7 mouse cellular contexts compared by ENCODE assay signal in genomic region chr13:37452022-37452941, GRCm38 (mm10).
DNase-seq lines count a peak whose midpoint lies in the region; ATAC-seq lines count a peak whose summit lies in the region.

No protein-coding gene starts in this region.

- peak overlapping the region; percentile 34 for H3K4me3 ChIP-seq in brown adipose tissue, adult 24 weeks (ENCODE audit: insufficient read depth, low read depth, low read length)
- H3K4me3 ChIP-seq in hindbrain, embryonic 16.5 days (ENCODE audit: low read length) = peak overlapping the region; percentile 34
- peak overlapping the region; percentile 89 for H3K4me3 ChIP-seq in megakaryocyte, embryonic 14.5 days (replicated peaks)

- intact Hi-C loops in left cerebral cortex, postnatal 25 days (cut with DNase I) = loop anchor here (5.0 kb wide), 3 partner anchors 495 to 585 kb away; partner anchors contain the start of genes Cage1 and Riok1

- no peaks in the 10 kb centered on the region for H3K9me3 ChIP-seq in hindbrain, embryonic 16.5 days (ENCODE audit: control insufficient read depth, low read length)
- H3K9me3 ChIP-seq in megakaryocyte, embryonic 14.5 days = peaks cover 12% of the 10 kb centered on the region

- ATAC-seq in hindbrain, embryonic 16.5 days = peak; percentile 55

- no peaks in the 10 kb centered on the region for H3K27me3 ChIP-seq in hindbrain, embryonic 16.5 days (replicated peaks; ENCODE audit: control insufficient read depth, insufficient read depth, low read length)
- H3K27me3 ChIP-seq in megakaryocyte, embryonic 14.5 days (replicated peaks) = no peaks in the 10 kb centered on the region

- H3K27ac ChIP-seq in brown adipose tissue, adult 24 weeks (replicated peaks; ENCODE audit: low read depth, low read length) = peak overlapping the region; percentile 65
- H3K27ac ChIP-seq in hindbrain, embryonic 16.5 days (ENCODE audit: low read depth, low read length) = no peak overlapping the region

- H3K4me2 ChIP-seq in hindbrain, embryonic 16.5 days (ENCODE audit: low read length) = peak overlapping the region; percentile 60

- 6% methylated on average over 22 of the region's 22 CpGs for WGBS in hindbrain, embryonic 16.5 days

- DNase-seq in MEL-GATA-1-ER (ENCODE audit: extremely low read depth, low read depth) = peak; percentile 64
- peak; percentile 46 for DNase-seq in gastrocnemius, adult 18-20 months (ENCODE audit: low spot score)
- peak; percentile 48 to 63 for DNase-seq in left cerebral cortex, postnatal 25 days (ENCODE audit: low spot score in 2 of 2)
- peak; percentile 37 for DNase-seq in right cerebral cortex, postnatal 14 days

- H3K4me1 ChIP-seq in brown adipose tissue, adult 24 weeks (ENCODE audit: control insufficient read depth, insufficient read depth, insufficient read length, low read length) = peaks cover 18% of the 10 kb centered on the region
- H3K4me1 ChIP-seq in hindbrain, embryonic 16.5 days (ENCODE audit: control insufficient read depth, insufficient read depth, low read depth, low read length) = peaks cover 11% of the 10 kb centered on the region
- H3K4me1 ChIP-seq in megakaryocyte, embryonic 14.5 days = peaks cover 62% of the 10 kb centered on the region

- no peaks in the 10 kb centered on the region for H3K36me3 ChIP-seq in hindbrain, embryonic 16.5 days (ENCODE audit: control insufficient read depth, insufficient read depth, low read length)
- no peaks in the 10 kb centered on the region for H3K36me3 ChIP-seq in megakaryocyte, embryonic 14.5 days (replicated peaks; ENCODE audit: low read length)

- peak overlapping the region; percentile 57 for H3K9ac ChIP-seq in hindbrain, embryonic 16.5 days (ENCODE audit: low read depth, low read length)

Comparison
In these comparisons a context has a peak if more than half of its experiments do, and no peak if none do; other contexts are left out.
1. H3K4me3 ChIP-seq: peak in every context shown above with its lines; median percentile 89 in megakaryocyte, embryonic 14.5 days; 34 in brown adipose tissue, adult 24 weeks; 34 in hindbrain, embryonic 16.5 days.